Mouse (Mus musculus): ENCODE measurements around the gene Oasl2. TPM values are rescaled to one million over a fixed set of nuclear protein-coding genes. Genes with fewer than 3 reads are reported as not detected.

Gene Oasl2
- polyA plus RNA-seq, 1 experiment, result 380 TPM

- H3K27ac ChIP-seq (ENCODE audit: insufficient read depth, low read depth, low read length), result no peak overlapping the region
- no peak overlapping the region for H3K4me3 ChIP-seq (ENCODE audit: insufficient read depth, low read length)
- no peaks in the 10 kb centered on the region for H3K4me1 ChIP-seq (ENCODE audit: control insufficient read depth, insufficient read depth, low read length)
- TF ChIP-seq CTCF (IDR thresholded peaks at IDR 0.05; ENCODE audit: low read depth, low read length) (no peak), POLR2A (IDR thresholded peaks at IDR 0.05; ENCODE audit: borderline replicate concordance, low read depth, low read length) (no peak)
Measured at GRCm38 (mm10) chr5:114949812-114950211, 53.1 kb downstream of the Oasl2 start.

- H3K4me1 ChIP-seq (ENCODE audit: control insufficient read depth, insufficient read depth, low read length), result no peaks in the 10 kb centered on the region
- no peak overlapping the region for H3K27ac ChIP-seq (ENCODE audit: insufficient read depth, low read depth, low read length)
- H3K4me3 ChIP-seq (ENCODE audit: insufficient read depth, low read length), result no peak overlapping the region
- TF ChIP-seq POLR2A (IDR thresholded peaks at IDR 0.05; ENCODE audit: borderline replicate concordance, low read depth, low read length), result no peak
- TF ChIP-seq CTCF (IDR thresholded peaks at IDR 0.05; ENCODE audit: low read depth, low read length), result no peak
Measured at GRCm38 (mm10) chr5:114950669-114951068, 53.9 kb downstream of the Oasl2 start.

GRCm38 (mm10) chr5:114951279-114951880 lies 54.6 kb downstream of the Oasl2 start:
- TF ChIP-seq POLR2A (IDR thresholded peaks at IDR 0.05; ENCODE audit: borderline replicate concordance, low read depth, low read length), result no peak
- TF ChIP-seq CTCF (IDR thresholded peaks at IDR 0.05; ENCODE audit: low read depth, low read length), result no peak
- Histone ChIP-seq H3K4me3 (ENCODE audit: insufficient read depth, low read length) (no peak overlapping the region), H3K27ac (ENCODE audit: insufficient read depth, low read depth, low read length) (no peak overlapping the region), H3K4me1 (ENCODE audit: control insufficient read depth, insufficient read depth, low read length) (no peaks in the 10 kb centered on the region)

GRCm38 (mm10) chr5:114953326-114953725 lies 56.6 kb downstream of the Oasl2 start:
- TF ChIP-seq CTCF (IDR thresholded peaks at IDR 0.05; ENCODE audit: low read depth, low read length) (no peak), POLR2A (IDR thresholded peaks at IDR 0.05; ENCODE audit: borderline replicate concordance, low read depth, low read length) (no peak)
- Histone ChIP-seq H3K4me1 (ENCODE audit: control insufficient read depth, insufficient read depth, low read length) (no peaks in the 10 kb centered on the region), H3K27ac (ENCODE audit: insufficient read depth, low read depth, low read length) (no peak overlapping the region), H3K4me3 (ENCODE audit: insufficient read depth, low read length) (no peak overlapping the region)

- H3K27ac ChIP-seq (ENCODE audit: insufficient read depth, low read depth, low read length), result no peak overlapping the region
- H3K4me3 ChIP-seq (ENCODE audit: insufficient read depth, low read length), result no peak overlapping the region
- H3K4me1 ChIP-seq (ENCODE audit: control insufficient read depth, insufficient read depth, low read length), result no peaks in the 10 kb centered on the region
- TF ChIP-seq POLR2A (IDR thresholded peaks at IDR 0.05; ENCODE audit: borderline replicate concordance, low read depth, low read length), result no peak
- TF ChIP-seq CTCF (IDR thresholded peaks at IDR 0.05; ENCODE audit: low read depth, low read length), result no peak
Measured at GRCm38 (mm10) chr5:114958069-114958468, 61.3 kb downstream of the Oasl2 start.

Other genes with a start within 250 kb of the Oasl2 start
- gene Trpv4, start 238.5 kb upstream of the Oasl2 start, polyA plus RNA-seq (2012; ENCODE audit: insufficient read depth, insufficient read length, missing spikeins), result 27.4 and 31.8 TPM in 2 replicates
- 336 and 371 TPM in 2 replicates for gene Gltp, start 206.0 kb upstream of the Oasl2 start, polyA plus RNA-seq (2012; ENCODE audit: insufficient read depth, insufficient read length, missing spikeins)
- 13.1 and 13.7 TPM in 2 replicates for gene Tchp, start 189.2 kb upstream of the Oasl2 start, polyA plus RNA-seq (2012; ENCODE audit: insufficient read depth, insufficient read length, missing spikeins)
- 102 and 116 TPM in 2 replicates for gene Ankrd13a, start 122.3 kb upstream of the Oasl2 start, polyA plus RNA-seq (2012; ENCODE audit: insufficient read depth, insufficient read length, missing spikeins)
- gene Git2, start 121.4 kb upstream of the Oasl2 start, polyA plus RNA-seq (2012; ENCODE audit: insufficient read depth, insufficient read length, missing spikeins), result 111 and 116 TPM in 2 replicates
- 32.9 and 35.7 TPM in 2 replicates for gene 1500011B03Rik, start 73.5 kb upstream of the Oasl2 start, polyA plus RNA-seq (2012; ENCODE audit: insufficient read depth, insufficient read length, missing spikeins)
- not detected in 2 replicates for gene 4930519G04Rik, start 43.3 kb upstream of the Oasl2 start, polyA plus RNA-seq (2012; ENCODE audit: insufficient read depth, insufficient read length, missing spikeins)
- gene Gm9936, start 38.3 kb upstream of the Oasl2 start, polyA plus RNA-seq (2012; ENCODE audit: insufficient read depth, insufficient read length, missing spikeins), result not detected in 2 replicates
- 13.1 and 14.6 TPM in 2 replicates for gene Oasl1, start 26.3 kb downstream of the Oasl2 start, polyA plus RNA-seq (2012; ENCODE audit: insufficient read depth, insufficient read length, missing spikeins)
- 24.1 and 30.3 TPM in 2 replicates for gene 2210016L21Rik, start 45.2 kb downstream of the Oasl2 start, polyA plus RNA-seq (2012; ENCODE audit: insufficient read depth, insufficient read length, missing spikeins)
- not detected in 2 replicates for gene Hnf1a, start 74.2 kb downstream of the Oasl2 start, polyA plus RNA-seq (2012; ENCODE audit: insufficient read depth, insufficient read length, missing spikeins)
- gene Sppl3, start 114.2 kb downstream of the Oasl2 start, polyA plus RNA-seq (2012; ENCODE audit: insufficient read depth, insufficient read length, missing spikeins), result 60.1 and 65.2 TPM in 2 replicates
- not detected in 2 replicates for gene Gm10401, start 201.4 kb downstream of the Oasl2 start, polyA plus RNA-seq (2012; ENCODE audit: insufficient read depth, insufficient read length, missing spikeins)
- 22.3 and 22.7 TPM in 2 replicates for gene Acads, start 222.4 kb downstream of the Oasl2 start, polyA plus RNA-seq (2012; ENCODE audit: insufficient read depth, insufficient read length, missing spikeins)
- gene Unc119b, start 238.0 kb downstream of the Oasl2 start, polyA plus RNA-seq (2012; ENCODE audit: insufficient read depth, insufficient read length, missing spikeins), result 5.2 and 6.1 TPM in 2 replicates

Measured in bone marrow macrophage, adult 2 months (primary cell).